Mouse (Mus musculus): ENCODE data around the gene Nfia.

Nfia gene

DNA sequence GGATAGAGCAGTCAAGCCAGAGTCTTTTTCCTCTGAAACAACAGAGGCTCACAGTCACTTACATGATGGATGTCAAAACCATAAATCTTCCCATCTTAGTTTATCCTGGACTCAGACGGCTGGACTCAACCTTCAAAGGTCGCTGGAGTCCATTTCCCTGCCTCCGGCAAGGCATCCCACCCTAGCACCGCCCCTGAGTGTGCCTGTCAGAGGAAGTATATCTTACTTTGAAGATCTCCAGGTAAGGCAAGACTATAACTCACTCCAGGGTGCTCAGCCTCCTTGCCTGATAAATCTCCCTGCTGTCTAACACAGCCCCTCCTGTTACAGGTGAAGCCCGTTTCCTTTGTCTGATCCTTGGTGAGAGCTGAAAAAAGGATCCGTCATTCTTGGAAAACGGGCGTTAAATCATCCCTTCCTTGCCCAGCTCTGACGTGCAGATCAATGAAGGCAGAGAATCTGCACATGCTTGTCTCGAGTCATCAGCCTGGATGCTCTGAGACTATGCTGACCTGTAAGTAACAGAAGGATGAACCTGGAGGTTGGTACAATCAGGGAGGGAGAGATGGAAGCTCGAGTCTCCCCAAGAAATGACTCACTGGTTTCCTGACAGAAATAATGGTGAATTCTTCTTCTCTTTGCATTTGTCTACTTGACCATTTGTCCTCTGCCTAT lies 353.6 kb downstream of the Nfia start:
- DNase-seq (ENCODE audit: low spot score in 2 of 2) = no peak

DNA sequence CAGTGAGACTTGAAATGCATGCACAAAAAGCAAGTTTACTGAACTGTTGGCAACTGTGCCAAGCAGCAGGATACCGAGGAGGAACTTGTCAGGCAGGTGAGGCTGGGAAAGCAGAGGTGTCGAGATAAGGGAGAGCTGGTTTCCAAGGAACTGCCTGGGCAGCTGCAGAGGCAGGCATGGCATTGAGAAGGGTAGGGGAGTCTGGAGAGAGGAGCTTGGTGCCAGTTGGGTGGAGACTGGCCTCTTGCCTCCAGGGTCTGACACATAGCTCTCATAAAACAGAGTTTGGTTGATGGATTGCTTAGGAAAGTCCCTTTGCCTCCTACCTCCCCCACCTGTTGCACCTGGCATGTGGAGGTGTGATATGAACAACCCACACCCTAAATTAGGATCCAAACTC lies 358.3 kb downstream of the Nfia start:
- DNase-seq (ENCODE audit: low spot score in 2 of 2) = no peak

- DNase-seq (ENCODE audit: low spot score in 2 of 2) = no peak
Measured at GRCm38 (mm10) chr4:98134027-98134426, 361.5 kb downstream of the Nfia start.

DNA sequence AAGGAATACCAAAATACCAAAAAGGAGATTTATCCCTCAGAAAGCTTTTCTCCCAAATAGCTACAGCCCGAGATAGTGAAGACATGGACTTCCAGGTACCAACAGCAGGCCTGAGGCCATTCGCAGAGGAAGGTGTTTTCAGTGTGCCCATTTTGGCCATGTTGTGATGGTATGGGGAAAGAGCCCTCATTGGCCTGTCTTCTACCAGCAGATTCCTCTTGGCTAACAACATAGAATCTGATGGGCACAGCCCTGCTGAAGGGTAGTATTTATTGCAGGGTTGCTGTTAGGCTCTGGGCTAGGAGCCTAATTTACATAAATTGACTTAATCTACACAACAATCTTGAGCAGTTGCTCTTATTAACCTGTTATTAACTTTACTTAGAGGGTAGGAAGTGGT lies 363.5 kb downstream of the Nfia start:
- DNase-seq (ENCODE audit: low spot score in 2 of 2) = no peak

DNA sequence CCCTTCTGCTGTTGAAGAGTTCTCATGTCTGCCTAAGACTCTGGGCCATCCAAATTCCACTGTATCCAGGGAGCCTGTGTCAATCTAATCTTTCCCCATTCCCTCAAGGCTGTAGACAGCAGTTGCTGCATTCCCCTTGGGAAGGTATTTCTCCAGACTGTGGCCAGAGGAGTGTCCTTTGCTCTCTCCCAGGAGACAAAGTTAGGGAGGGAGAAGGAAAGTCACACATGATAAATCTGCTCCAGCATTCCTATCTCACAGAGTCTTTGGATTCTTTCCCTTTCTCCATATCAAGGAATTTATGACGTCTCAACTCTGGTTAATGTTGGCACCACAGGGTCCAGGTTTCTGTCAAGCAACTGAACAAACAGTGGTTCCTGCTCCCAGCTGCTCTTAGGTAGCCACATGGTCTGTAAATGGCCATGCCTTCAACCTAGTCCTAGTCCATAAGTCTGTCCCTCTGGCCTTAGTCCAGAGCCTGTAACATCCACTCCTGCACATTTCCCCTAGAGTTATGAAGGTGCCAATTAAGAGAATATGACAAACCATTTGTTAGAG lies 370.4 kb downstream of the Nfia start:
- no peak for DNase-seq (ENCODE audit: low spot score in 2 of 2)

DNA sequence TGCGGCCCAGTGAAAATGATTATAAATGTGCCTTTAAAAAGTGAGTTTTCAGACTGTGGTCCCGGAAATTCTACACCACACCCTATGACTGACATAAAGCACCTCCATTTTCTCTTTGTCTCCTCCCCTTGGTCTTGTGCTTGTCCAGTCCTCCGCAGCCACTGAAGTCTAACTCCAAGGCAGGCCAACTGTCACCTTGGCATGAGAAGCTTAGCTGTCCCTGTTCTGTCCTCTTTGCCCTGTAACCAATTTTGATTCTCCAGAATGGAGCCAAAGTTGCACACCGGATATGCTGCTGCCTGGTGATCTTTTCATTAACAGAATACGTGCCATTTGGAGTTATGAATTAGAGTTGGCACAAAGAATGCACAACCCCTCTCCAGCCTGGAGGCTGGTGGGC lies 378.0 kb downstream of the Nfia start:
- no peak for DNase-seq (ENCODE audit: low spot score in 2 of 2)

DNA sequence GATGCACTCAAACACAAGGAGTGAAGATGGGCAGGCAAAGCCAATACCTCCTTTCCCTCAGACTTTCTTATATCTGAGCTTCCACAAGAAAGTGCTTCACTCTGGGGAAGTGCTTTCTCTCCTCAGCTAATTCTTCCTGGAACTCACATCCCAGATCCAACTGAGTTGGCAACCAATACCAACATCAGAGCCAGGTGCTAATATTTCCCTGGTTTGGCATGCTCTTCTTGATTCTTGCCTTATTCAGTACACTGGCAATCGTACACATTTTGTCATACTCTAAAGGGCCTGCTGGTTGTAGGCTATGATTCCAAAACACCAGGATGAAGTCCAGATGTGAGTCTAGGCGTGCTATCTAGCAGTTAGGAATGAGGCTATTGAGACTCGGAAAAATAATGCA lies 385.4 kb downstream of the Nfia start:
- no peak for DNase-seq (ENCODE audit: low spot score in 2 of 2)

DNA sequence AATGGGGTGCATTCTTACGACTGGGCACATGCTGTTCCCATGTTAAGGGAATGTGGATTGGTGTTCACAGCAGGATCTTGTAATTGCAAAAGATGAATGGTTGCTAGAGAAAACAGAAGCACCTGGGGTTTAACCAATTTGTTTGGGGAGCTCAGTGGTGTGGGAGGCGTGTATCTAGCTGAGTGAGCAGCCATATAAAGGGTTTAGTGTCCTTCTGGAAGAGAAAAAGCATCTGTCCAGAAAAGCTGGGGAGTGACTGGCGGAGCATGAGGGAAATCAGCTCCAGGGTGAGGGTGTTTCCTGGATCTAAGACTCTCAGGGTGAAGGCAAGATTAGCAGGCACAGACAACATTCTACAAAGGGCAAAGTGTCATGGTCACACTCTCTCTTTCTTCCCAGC lies 393.8 kb downstream of the Nfia start:
- no peak for DNase-seq (ENCODE audit: low spot score in 2 of 2)

All from right cerebral cortex, postnatal 10 days (tissue).